Mouse (Mus musculus) midbrain, embryonic 10.5 days (tissue): ENCODE data around the gene Sort1. TPM values are rescaled to one million over a fixed set of nuclear protein-coding genes. Genes with fewer than 3 reads are reported as not detected.
A peak's percentile ranks its signal among the peaks of the same experiment; 100 is the strongest.

Experiments
- DNase-seq: peaks from one replicate; pipeline ENCODE4 v3.0.0-alpha.2; 2017; ENCODE audit warnings: low spot score
- H3K27ac ChIP-seq: fragments of 300-500 bp; sonication (generic); replicated peaks from 2 replicates; pipeline ENCODE4 v1.5.1; 2016; ENCODE audit warnings: mild to moderate bottlenecking
- H3K27me3 ChIP-seq: fragments of 300-500 bp; sonication (generic); 2 replicates; pipeline ENCODE4 v1.6.1; 2016; ENCODE audit warnings: low read depth, mild to moderate bottlenecking; ENCODE audit not compliant: poor library complexity, severe bottlenecking
- H3K36me3 ChIP-seq: fragments of 300-500 bp; sonication (generic); 2 replicates; pipeline ENCODE4 v1.6.1; 2016; ENCODE audit warnings: mild to moderate bottlenecking, moderate library complexity
- H3K4me1 ChIP-seq: fragments of 300-500 bp; sonication (generic); 2 replicates; pipeline ENCODE4 v1.6.1; 2016
- H3K4me3 ChIP-seq: fragments of 300-500 bp; sonication (generic); 2 replicates; pipeline ENCODE4 v1.5.1; 2016; ENCODE audit warnings: mild to moderate bottlenecking, moderate library complexity
- H3K9me3 ChIP-seq: fragments of 300-500 bp; sonication (generic); replicated peaks from 2 replicates; pipeline ENCODE4 v1.6.1; 2016; ENCODE audit warnings: mild to moderate bottlenecking
- WGBS: fragments of 180-500 bp; shearing (Covaris S2); methylation state at CpG from one replicate; pipeline ENCODE4 v1.1.7; 2016; 5-methylcytosine and 5-hydroxymethylcytosine counted together
- polyA plus RNA-seq: library from polyadenylated mRNA; unstranded; fragments of >200 nt; fragmentation: Nextera tagmentation; extraction: Ambion mirVana; gene quantifications from 2 replicates; pipeline ENCODE4 v1.2.1, GENCODE M21; 2016

The Sort1 gene
- polyA plus RNA-seq, 1 experiment from 2014 or later: 10.8 TPM

DNA sequence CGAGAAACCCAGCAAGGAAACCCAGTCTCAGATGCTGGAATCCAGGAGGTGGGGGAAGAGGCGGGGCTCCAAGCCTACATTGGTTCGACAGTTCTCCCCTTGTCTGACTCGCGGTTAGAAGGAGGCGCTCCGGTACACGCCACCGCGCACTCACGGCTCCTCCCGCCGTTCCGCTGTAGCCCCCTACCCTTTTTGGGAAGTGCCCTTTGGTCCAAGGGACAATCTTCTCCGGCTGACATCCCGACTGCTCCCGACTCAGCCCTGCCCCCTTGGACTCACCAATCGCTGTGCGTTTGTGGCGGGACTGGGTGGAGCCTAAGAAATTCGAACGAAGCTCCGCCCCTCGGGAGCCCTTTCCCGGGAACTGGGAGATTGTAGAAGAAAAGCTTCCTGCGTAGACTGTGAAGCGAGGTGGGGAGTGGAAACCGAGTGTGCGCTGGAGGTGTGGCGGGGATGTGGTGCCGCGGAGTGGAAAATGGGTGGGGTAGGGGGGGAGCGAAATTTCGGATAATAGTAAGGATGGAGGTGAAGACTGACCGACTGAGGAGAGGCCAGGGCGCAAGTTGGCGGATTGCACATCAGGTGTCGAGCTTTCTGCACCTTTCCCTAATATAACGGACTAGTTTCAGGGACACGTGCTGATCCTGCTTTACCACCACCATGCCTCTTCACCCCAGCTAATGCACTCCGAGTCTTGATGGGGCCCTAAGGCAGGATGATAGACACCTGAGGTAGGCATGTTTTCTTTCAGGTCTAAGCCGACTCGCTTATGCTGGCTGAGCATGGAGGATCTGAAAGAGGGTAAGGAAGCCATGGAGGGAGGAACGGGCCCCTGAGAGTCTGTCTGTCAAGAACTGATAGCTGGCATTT lies 99.8 kb downstream of the Sort1 start, which contains the start of gene Psrc1:
Psrc1 (plus strand) TSS at position 355 of the 870 bp plus-strand sequence.
- H3K4me1 ChIP-seq: peaks cover 46% of the 10 kb centered on the region

DNA sequence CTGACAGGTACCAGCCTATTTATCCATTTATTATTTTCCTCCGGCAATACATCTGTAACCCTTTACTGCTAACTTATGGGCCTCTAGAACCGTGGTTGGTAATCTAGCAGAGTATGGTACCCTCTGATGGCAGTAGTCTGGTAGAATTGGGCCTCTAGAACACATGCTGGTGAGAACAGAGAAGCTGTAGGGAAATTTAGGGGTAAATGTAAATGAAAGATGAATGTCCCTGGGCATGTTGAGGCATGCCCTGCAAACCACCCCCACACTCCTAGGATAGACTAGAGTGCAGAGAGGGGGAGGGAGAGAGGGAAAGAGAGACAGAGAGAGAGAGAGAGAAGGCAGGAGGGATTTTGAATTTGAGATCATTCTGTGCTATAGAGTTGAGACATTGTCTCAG lies 100.5 kb downstream of the Sort1 start:
- no peaks in the 10 kb centered on the region for H3K27me3 ChIP-seq
- H3K4me3 ChIP-seq: peak overlapping the region; percentile 71
- peaks cover 51% of the 10 kb centered on the region for H3K4me1 ChIP-seq
- peaks cover 40% of the 10 kb centered on the region for H3K36me3 ChIP-seq
- 48% methylated on average over 2 of the region's 2 CpGs for WGBS
- H3K9me3 ChIP-seq: no peaks in the 10 kb centered on the region
- DNase-seq: no peak
- H3K27ac ChIP-seq: peak overlapping the region; percentile 85

More for the DNA sequence above, 99.8 kb downstream of the Sort1 start, which contains the start of gene Psrc1:
- 2% methylated on average over 44 of the region's 44 CpGs for WGBS
- Histone ChIP-seq H3K4me3 (peak within 1 kb of the TSS; percentile 71), H3K9me3 (no peaks in the 10 kb centered on the region), H3K36me3 (peaks cover 40% of the 10 kb centered on the region), H3K27ac (peak within 1 kb of the TSS; percentile 85), H3K27me3 (no peaks in the 10 kb centered on the region)
- DNase-seq: peak; percentile 93

DNA sequence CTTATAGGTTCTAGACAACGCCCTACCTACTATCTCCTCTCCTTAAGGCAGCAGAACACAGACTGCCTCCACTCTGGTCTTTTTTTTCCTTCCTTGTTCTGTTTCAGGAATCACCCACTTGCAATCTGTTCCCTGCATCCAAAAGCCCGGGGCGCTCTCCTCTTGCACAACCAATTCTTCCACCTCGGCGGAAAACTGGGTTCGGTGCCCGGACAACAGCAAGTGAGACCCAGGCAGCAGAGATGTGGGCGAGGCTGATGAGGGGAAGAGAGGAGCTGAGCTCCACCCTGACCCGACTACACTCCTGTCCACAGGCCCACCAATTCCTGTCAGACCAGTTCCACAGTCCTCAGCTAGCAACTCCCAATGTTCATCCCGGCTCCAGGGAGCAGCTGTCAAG lies 102.3 kb downstream of the Sort1 start:
- Histone ChIP-seq H3K4me3 (peak overlapping the region; percentile 4; the same call in 1 of the 2 replicates), H3K27me3 (no peaks in the 10 kb centered on the region), H3K36me3 (peaks cover 49% of the 10 kb centered on the region), H3K9me3 (no peaks in the 10 kb centered on the region), H3K4me1 (peaks cover 52% of the 10 kb centered on the region), H3K27ac (no peak overlapping the region)
- WGBS: 96% methylated on average over 10 of the region's 10 CpGs
- no peak for DNase-seq

DNA sequence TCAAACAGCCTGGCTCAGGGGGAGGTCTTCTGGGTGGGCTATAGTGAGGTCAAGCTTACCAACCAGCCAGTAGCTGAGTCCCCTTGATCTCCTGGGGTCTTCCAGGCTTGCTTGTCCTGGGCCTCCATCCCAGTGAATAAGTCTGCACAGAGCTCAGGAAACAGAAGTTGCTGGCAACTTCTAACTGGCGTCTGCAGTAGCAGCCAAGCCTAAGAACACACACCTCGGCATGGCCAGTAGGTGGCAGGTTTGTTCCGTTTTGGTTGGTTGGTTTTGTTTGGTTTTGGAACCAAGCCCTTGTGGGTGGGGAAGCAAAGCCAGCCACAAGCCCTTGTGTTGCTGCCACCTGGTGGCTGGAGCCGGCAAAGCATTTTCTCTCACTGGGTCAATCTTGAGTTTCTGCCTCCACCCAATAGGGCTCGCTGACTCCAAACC lies 105.2 kb downstream of the Sort1 start:
- peaks cover 55% of the 10 kb centered on the region for H3K4me1 ChIP-seq
- H3K9me3 ChIP-seq: no peaks in the 10 kb centered on the region
- no peaks in the 10 kb centered on the region for H3K27me3 ChIP-seq
- DNase-seq: peak; percentile 97
- WGBS: 1% methylated on average over 5 of the region's 5 CpGs
- H3K27ac ChIP-seq: peak overlapping the region; percentile 73
- no peak overlapping the region for H3K4me3 ChIP-seq
- H3K36me3 ChIP-seq: peaks cover 78% of the 10 kb centered on the region

DNA sequence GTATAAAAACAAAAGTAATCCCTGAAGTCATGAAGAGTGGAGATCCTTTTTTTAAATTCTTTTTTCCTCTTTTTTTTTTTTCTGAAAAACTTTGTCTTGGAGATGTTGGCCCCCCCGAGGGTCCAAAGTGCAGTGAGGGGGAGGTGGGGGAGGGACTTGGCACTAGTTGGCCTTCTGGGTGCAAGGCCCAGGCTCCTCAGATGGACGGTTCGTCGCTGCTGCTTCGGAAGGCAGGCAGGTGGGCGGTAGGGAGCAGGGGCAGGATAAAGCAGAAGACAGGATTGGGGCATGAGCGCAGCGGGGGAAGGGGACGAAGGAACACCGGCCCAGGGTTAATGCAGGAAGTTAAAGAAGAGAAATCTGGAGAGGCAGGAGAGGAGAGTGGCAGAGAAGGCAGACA lies 108.4 kb downstream of the Sort1 start:
- 0 out of 2 replicates have a peak overlapping the region, but pooled peaks have one; percentile 4 for H3K4me3 ChIP-seq

DNA sequence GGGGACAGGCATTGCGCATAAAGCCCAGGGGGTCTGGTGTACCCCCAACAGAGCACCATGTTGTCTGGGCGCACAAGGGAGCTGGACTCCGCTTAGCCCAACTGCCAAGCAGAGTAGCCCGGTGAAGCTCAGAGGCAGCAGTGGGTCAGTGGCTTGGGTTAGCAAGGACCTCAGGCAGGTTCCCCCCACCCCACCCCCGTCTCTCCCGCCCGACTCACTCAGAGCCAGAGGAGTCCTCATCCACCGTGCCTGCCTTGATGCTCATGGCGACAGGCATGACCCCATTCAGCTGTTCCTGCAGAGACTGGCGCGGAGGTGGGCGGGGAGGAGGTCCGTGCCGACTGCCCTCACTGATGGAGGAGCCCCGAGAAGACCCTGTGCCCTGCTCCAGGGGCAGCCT lies 108.9 kb downstream of the Sort1 start:
- no peaks in the 10 kb centered on the region for H3K9me3 ChIP-seq
- peaks cover 84% of the 10 kb centered on the region for H3K36me3 ChIP-seq
- 0 out of 2 replicates have a peak overlapping the region, but pooled peaks have one; percentile 4 for H3K4me3 ChIP-seq
- WGBS: 40% methylated on average over 15 of the region's 15 CpGs
- no peaks in the 10 kb centered on the region for H3K27me3 ChIP-seq
- DNase-seq: no peak
- H3K4me1 ChIP-seq: peaks cover 43% of the 10 kb centered on the region
- peak overlapping the region; percentile 59 for H3K27ac ChIP-seq

More for the DNA sequence above, 108.4 kb downstream of the Sort1 start:
- WGBS: 14% methylated on average over 10 of the region's 10 CpGs
- peak overlapping the region; percentile 59 for H3K27ac ChIP-seq
- no peaks in the 10 kb centered on the region for H3K27me3 ChIP-seq
- DNase-seq: no peak
- peaks cover 84% of the 10 kb centered on the region for H3K36me3 ChIP-seq
- peaks cover 43% of the 10 kb centered on the region for H3K4me1 ChIP-seq
- no peaks in the 10 kb centered on the region for H3K9me3 ChIP-seq

DNA sequence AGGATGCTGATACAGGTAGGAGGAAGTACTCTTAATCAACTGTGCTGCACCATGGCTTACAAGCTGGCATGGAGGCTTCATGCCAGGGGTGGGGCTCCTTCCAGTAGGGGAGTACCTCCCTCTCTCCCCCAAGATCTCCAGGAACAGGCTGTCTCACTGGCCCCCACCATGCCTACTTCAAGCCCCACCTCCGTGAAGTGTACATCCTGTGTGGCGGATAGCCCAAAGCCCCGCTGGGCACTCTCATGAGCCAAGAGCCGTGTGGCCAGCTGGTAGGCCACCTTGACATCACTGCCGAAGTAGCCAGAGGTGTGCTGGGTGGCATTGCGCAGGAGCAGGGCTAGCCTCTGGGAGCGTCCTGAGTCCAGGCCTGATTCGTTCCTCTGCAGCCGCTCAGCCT lies 114.4 kb downstream of the Sort1 start:
- peaks cover 27% of the 10 kb centered on the region for H3K4me1 ChIP-seq
- no peaks in the 10 kb centered on the region for H3K27me3 ChIP-seq
- DNase-seq: no peak
- 95% methylated on average over 9 of the region's 9 CpGs for WGBS
- no peaks in the 10 kb centered on the region for H3K9me3 ChIP-seq
- H3K4me3 ChIP-seq: no peak overlapping the region
- H3K27ac ChIP-seq: no peak overlapping the region
- H3K36me3 ChIP-seq: peaks cover 100% of the 10 kb centered on the region

DNA sequence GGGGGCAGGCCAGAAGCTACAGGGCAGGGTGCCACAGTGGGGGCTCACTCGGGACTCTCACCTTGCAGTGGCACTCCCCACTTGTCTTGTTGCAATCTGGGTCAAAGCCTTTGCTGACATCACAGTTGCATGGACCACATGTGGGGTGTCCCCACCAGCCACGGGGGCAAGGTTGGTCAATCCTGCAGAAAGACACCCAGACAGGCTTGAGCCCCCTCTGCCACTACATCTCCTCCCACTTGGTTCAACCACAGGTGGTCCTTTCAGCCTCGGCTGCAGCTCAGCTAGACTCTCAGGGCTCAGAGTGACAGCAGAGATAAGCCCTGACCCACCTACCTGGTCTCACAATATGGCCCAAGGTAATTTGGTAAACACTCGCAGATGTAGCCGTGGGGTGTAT lies 116.6 kb downstream of the Sort1 start:
- Histone ChIP-seq H3K4me3 (no peak overlapping the region), H3K36me3 (peaks cover 100% of the 10 kb centered on the region), H3K27ac (no peak overlapping the region), H3K9me3 (no peaks in the 10 kb centered on the region), H3K4me1 (peaks cover 38% of the 10 kb centered on the region), H3K27me3 (no peaks in the 10 kb centered on the region)
- WGBS: 86% methylated on average over 5 of the region's 5 CpGs
- no peak for DNase-seq

DNA sequence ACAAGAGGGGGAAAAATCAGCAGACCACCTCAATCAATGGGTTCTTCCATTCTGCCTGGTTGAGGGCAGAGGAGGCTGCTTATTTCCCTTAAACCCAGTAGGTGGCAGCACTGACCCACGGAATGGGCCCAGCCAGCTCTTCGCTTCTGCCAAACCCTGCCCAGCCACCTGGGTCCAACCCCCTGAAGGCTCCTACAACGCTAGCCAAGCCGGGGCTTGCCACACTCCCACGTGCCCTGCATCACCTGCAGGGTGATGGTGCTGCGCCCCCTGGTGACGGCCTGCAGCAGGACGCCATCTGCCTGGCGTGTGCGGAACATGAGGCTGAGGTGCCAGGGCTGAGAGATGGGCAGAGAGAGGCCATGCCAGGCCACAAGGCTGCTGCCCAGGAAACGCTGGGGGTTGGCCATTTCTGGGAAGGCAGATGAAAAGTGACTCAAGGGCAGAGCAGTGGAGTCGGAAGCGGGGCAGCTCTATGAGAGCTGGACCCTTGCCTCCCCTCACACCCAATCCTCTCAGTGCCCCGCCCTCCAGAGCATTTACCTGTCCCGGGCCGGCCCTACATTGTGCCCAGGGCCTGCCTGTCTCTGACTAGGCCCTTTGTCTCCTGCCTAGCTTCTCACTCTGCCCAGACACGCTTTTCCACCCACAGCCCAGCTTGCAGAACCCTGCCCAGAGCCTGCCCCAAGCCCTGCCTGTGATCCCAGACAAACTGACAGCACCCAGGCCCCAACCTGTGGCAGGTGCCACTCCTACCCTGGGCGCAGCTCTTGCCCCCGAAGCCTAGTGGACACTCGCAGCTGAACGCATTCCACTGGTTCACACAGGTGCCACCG lies 118.0 kb downstream of the Sort1 start:
- Histone ChIP-seq H3K4me3 (peak overlapping the region; percentile 25), H3K4me1 (peaks cover 53% of the 10 kb centered on the region), H3K27ac (peak overlapping the region; percentile 58), H3K27me3 (no peaks in the 10 kb centered on the region), H3K36me3 (peaks cover 100% of the 10 kb centered on the region), H3K9me3 (no peaks in the 10 kb centered on the region)
- WGBS: 37% methylated on average over 22 of the region's 22 CpGs
- peak; percentile 80 for DNase-seq

DNA sequence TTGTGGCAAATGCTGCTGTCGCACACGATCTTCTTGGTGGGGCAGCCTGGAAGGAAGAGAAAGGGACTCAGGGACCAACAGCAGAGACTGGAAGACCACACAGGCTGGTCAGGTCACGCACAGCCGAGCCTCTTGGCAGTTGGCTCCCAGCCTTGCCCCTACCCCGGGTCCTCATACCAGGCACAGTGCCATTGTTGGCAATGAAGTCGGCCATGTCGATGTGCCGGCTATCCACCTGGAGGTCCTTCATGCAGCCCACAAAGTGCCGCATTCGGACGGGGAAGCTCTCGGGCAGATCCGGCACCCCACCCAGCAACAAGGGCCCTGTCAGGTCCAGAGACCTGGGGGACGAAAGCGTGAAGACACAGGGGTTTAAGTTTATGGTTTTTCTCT lies 118.6 kb downstream of the Sort1 start:
- Histone ChIP-seq H3K9me3 (no peaks in the 10 kb centered on the region), H3K4me1 (peaks cover 59% of the 10 kb centered on the region), H3K36me3 (peaks cover 100% of the 10 kb centered on the region), H3K4me3 (no peak overlapping the region), H3K27me3 (no peaks in the 10 kb centered on the region), H3K27ac (peak overlapping the region; percentile 58)
- no peak for DNase-seq
- WGBS: 88% methylated on average over 15 of the region's 15 CpGs

DNA sequence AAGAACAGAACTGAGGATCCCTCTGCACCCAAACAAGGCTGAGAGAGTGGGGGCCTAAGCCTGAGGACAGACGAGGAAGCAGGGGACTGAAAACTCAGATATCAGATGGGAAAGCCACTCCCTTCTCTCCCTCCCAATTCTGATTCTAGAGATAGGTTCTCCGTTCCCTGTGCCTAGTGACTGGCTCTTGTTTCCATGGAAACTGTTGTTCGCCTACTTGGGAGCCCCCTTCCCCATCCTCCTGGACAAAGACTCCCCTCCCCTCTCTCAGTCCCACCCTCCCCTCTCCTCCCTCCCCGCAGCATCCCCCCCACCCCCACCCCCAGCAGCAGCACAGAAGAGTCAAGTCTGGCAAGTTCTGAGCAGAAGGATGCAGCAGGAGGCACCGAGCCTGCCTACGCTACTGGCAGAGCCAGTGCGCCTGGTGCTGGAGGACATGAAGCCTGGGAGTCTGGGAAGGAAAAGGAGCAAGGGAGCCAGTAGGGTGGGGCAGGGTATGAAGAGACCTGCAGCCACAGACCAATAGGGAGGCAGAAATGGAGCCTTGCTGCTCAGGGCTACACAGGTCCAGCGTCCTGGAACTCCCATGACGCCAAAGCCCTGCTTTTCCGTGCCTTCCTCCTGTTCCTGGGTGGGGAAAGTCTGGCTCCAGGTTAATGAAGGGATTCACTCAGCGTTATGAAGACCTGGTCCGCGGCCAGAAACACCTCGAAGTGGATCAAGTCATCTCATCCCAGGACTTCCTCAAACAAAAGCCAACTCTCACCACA lies 121.8 kb downstream of the Sort1 start:
- peaks cover 91% of the 10 kb centered on the region for H3K4me1 ChIP-seq
- DNase-seq: peak; percentile 74
- peak overlapping the region; percentile 99 for H3K27ac ChIP-seq
- no peaks in the 10 kb centered on the region for H3K9me3 ChIP-seq
- 28% methylated on average over 14 of the region's 14 CpGs for WGBS
- H3K4me3 ChIP-seq: peak overlapping the region; percentile 42
- peaks cover 99% of the 10 kb centered on the region for H3K36me3 ChIP-seq
- H3K27me3 ChIP-seq: no peaks in the 10 kb centered on the region

DNA sequence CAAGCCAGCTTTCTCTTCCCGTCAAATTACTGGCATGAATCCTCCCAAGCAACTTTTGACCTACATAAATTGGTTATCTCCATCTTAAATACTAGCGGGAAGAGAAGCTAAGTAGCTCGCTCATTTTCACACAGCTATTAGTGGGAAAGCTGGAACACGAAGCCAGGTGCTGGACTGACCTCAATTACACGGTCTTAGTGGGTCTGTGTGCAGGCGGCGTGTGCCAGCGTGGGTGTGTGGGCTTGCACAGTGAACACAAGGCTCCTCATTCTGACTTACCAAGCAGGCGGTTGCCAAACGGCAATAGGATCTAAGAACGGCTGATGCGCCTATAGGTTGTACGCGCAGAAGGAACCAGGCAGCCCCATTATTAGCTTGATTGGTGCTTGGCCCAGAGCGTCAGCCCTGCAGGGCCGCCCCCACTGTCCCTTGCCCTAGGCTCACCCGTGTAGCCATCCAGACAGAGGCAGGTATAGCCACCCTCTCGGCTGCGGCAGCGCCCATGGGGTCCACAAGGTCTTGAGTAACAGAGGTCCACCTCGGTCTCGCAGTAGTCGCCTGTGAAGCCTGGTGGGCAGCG lies 122.5 kb downstream of the Sort1 start:
- H3K4me3 ChIP-seq: peak overlapping the region; percentile 42
- H3K36me3 ChIP-seq: peaks cover 99% of the 10 kb centered on the region
- peaks cover 98% of the 10 kb centered on the region for H3K4me1 ChIP-seq
- DNase-seq: no peak
- WGBS: 85% methylated on average over 24 of the region's 24 CpGs
- peak overlapping the region; percentile 99 for H3K27ac ChIP-seq
- H3K9me3 ChIP-seq: no peaks in the 10 kb centered on the region
- no peaks in the 10 kb centered on the region for H3K27me3 ChIP-seq
